Mouse (Mus musculus) spleen, postnatal 36 days (tissue): Measurements from ENCODE around the gene Zfp423.

Experiments
- DNase-seq, 2 experiments: peaks; one replicate each; pipeline ENCODE4 v3.0.0; 2022; ENCODE audit warnings: low spot score in 2 of 2, mixed read lengths in 1 of 2

Zfp423 gene

GRCm38 (mm10) chr8:87619118-87619517 is 340.3 kb downstream of the Zfp423 start:
- DNase-seq = no peak

GRCm38 (mm10) chr8:87613701-87614100 is 345.7 kb downstream of the Zfp423 start:
- no peak for DNase-seq
